Mouse (Mus musculus) ES-Bruce4 (cell line): ENCODE measurements at regions not wholly inside any gene's neighbourhood (a gene's known extent, or its start where the extent isn't known, plus 50 kb on each side); places are given as distances from the start of the nearest gene placed in this dataset.

ENCODE experiments used
- H3K27ac ChIP-seq: 2 replicates; pipeline ENCODE4 v1.5.1; 2012; ENCODE audit warnings: low read length, inconsistent platforms; ENCODE audit not compliant: insufficient read depth
- H3K27me3 ChIP-seq: 2 replicates; pipeline ENCODE4 v1.6.1; 2012; ENCODE audit warnings: mild to moderate bottlenecking, low read length, inconsistent platforms; ENCODE audit not compliant: control insufficient read depth, poor library complexity, insufficient read depth, severe bottlenecking
- H3K36me3 ChIP-seq: 2 replicates; pipeline ENCODE4 v1.6.1; 2012; ENCODE audit warnings: inconsistent platforms, mild to moderate bottlenecking, low read length, moderate library complexity; ENCODE audit not compliant: control insufficient read depth, poor library complexity, insufficient read depth, severe bottlenecking
- H3K4me1 ChIP-seq: one replicate; pipeline ENCODE4 v1.8.1; 2011; ENCODE audit warnings: low read length; ENCODE audit not compliant: control insufficient read depth, insufficient read depth
- H3K4me3 ChIP-seq: 2 replicates; pipeline ENCODE4 v1.5.1; 2011; ENCODE audit warnings: low read depth, mild to moderate bottlenecking, low read length
- H3K9ac ChIP-seq: 2 replicates; pipeline ENCODE4 v1.6.1; 2012; ENCODE audit warnings: low read depth, mild to moderate bottlenecking, inconsistent platforms; ENCODE audit not compliant: poor library complexity, severe bottlenecking
- H3K9me3 ChIP-seq: replicated peaks from 2 replicates; pipeline ENCODE4 v1.6.1; 2012; ENCODE audit warnings: mild to moderate bottlenecking, low read length, inconsistent platforms; ENCODE audit not compliant: control insufficient read depth, poor library complexity, insufficient read depth, severe bottlenecking
- CTCF ChIP-seq: IDR thresholded peaks from one replicate; pipeline ENCODE4 v1.8.1; 2011; ENCODE audit warnings: low read depth, low read length
- EP300 ChIP-seq: IDR thresholded peaks from 2 replicates; pipeline ENCODE4 v1.6.1; 2011; ENCODE audit warnings: low read depth, low read length; ENCODE audit not compliant: insufficient read depth
- POLR2A ChIP-seq: IDR thresholded peaks from one replicate; pipeline ENCODE4 v1.8.1; 2011; ENCODE audit warnings: low read length; ENCODE audit not compliant: insufficient read depth

DNA sequence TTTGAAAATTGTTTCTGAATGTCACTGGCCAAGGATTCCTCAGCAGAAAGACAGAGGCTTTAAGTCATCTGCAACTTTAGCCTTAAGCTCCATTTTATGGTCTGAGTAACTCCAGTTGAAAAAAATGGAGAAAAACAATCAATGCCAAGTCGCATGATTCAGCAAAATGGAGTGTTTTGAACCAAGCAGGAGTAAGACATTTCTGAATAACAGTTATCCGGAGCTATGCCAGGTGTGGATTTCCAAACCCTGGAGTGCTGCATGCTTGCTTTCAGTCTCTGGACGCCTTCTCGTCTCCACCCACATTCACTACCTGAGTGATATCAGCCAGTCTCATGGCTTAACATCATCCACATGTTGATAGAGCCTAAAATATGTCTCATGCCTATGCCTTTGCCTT is 93.7 kb downstream of the Gm10260 start:
- H3K27ac ChIP-seq: no peak overlapping the region
- H3K36me3 ChIP-seq: no peaks in the 10 kb centered on the region
- H3K27me3 ChIP-seq: no peaks in the 10 kb centered on the region
- no peak overlapping the region for H3K4me3 ChIP-seq
- TF ChIP-seq EP300 (no peak), POLR2A (no peak), CTCF (no peak)
- H3K4me1 ChIP-seq: no peaks in the 10 kb centered on the region
- no peaks in the 10 kb centered on the region; the same call in 1 of the 2 replicates for H3K9me3 ChIP-seq
- no peak overlapping the region for H3K9ac ChIP-seq

DNA sequence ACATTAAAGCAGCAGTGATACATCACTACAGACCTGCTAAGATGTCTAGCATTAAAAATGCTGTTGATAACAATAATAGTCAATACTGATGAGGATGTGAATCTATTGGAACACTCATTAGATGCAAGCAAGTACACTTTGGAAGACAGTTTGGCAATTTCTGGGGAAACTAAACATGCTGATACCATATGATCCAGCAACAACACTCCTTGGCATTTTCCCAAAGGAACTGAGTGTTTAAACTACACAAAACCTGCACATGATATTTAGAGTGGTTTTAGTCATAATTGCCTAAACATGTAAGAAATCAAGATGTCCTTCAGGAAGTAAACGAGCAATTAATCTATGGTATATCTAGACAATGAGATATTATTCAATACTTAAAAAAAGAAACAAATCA is 95.2 kb downstream of the Gm10260 start:
- H3K27me3 ChIP-seq: no peaks in the 10 kb centered on the region
- H3K9me3 ChIP-seq: no peaks in the 10 kb centered on the region; the same call in none of the 2 replicates
- no peak overlapping the region for H3K4me3 ChIP-seq
- H3K9ac ChIP-seq: no peak overlapping the region
- no peak for TF ChIP-seq POLR2A
- no peak for TF ChIP-seq CTCF
- TF ChIP-seq EP300: no peak
- H3K4me1 ChIP-seq: no peaks in the 10 kb centered on the region
- H3K36me3 ChIP-seq: no peaks in the 10 kb centered on the region
- no peak overlapping the region for H3K27ac ChIP-seq

DNA sequence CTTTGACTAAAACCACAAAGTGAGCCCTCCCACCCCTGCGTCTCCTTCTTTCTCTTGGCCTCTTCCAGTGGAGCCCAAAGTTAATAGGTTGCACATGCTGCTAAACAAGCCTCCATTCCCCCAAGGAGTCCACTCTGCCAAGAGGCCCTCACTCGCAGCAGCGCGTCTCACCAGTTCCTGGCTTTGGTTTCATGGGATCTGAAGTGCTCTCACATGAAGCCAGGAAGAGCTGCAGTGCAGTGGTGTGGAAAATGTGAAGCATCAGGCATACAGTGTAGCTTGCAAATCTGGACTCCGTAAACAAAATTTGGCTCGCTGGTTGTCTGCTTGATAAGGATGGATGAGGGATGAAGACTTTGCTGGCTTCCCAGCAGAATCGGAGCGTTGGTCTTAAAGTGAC is 97.7 kb downstream of the Gm10260 start:
- no peaks in the 10 kb centered on the region for H3K4me1 ChIP-seq
- no peaks in the 10 kb centered on the region; the same call in none of the 2 replicates for H3K9me3 ChIP-seq
- H3K27ac ChIP-seq: no peak overlapping the region
- TF ChIP-seq POLR2A (no peak), EP300 (no peak), CTCF (no peak)
- no peak overlapping the region for H3K9ac ChIP-seq
- no peaks in the 10 kb centered on the region for H3K36me3 ChIP-seq
- no peak overlapping the region for H3K4me3 ChIP-seq
- H3K27me3 ChIP-seq: no peaks in the 10 kb centered on the region

DNA sequence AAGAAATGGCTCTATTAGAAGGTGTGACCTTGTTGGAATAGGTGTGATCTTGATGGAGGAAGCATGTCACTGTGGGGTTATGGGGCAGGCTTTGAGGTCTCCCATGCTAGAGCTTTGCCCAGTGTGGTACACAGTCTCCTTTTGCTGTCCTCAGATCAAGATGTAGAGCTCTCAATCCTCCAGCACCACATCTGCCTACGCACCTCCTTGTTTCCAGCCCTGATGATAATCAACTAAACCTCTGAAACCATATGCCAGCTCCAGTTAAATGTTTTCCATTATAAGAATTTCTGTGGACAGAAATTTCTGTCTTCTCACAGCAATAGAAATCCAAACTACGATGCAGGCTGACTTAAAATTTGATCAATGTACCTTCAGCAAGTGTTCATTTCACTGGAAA is 103.8 kb downstream of the Gm10260 start:
- Histone ChIP-seq H3K9ac (no peak overlapping the region), H3K4me1 (no peaks in the 10 kb centered on the region), H3K9me3 (no peaks in the 10 kb centered on the region; the same call in 1 of the 2 replicates), H3K36me3 (no peaks in the 10 kb centered on the region), H3K4me3 (no peak overlapping the region), H3K27ac (no peak overlapping the region), H3K27me3 (no peaks in the 10 kb centered on the region)
- TF ChIP-seq POLR2A (no peak), EP300 (no peak), CTCF (no peak)

DNA sequence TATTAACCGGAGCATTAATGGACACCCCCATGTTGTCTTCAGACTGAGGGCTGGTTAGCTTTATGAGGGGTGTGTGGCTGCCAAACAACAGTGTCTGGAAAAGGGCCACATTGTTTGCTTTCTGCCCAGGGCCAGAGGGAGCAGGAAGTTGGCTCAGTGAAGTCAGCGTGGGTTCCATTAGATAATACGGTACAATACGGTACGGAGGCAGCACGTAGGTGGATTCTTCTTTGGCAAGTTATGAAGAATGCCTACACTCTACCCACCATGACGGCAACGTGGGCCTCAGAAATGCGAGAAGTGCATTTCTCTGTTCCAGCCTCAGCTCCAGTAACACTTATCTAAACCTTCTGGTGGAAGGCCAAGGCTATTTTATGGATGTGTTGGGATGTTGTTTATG is 108.2 kb downstream of the Gm10260 start:
- Histone ChIP-seq H3K9me3 (no peaks in the 10 kb centered on the region), H3K27ac (no peak overlapping the region), H3K4me1 (no peaks in the 10 kb centered on the region), H3K9ac (no peak overlapping the region), H3K27me3 (no peaks in the 10 kb centered on the region), H3K4me3 (no peak overlapping the region), H3K36me3 (no peaks in the 10 kb centered on the region)
- TF ChIP-seq CTCF: no peak
- no peak for TF ChIP-seq EP300
- no peak for TF ChIP-seq POLR2A

DNA sequence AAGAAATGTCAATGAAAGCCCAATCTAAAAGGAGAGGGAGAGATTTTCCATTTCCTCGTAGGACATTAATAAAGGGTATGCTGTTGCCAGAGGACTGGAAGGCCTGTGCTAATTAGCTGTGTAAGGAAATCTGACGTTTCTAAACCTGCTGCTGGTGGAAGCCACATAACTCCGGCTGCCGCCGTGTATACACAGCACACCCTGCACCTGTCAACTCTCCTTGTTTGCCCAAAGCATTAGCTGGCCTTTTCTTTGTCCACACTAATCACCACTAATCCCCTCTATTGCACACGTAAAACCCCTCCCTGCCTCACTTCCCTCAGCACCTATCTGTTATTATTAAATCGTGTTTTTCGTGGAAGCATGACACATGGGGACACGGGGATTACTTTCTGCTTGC is 108.7 kb downstream of the Gm10260 start:
- no peaks in the 10 kb centered on the region for H3K9me3 ChIP-seq
- no peak overlapping the region for H3K9ac ChIP-seq
- no peaks in the 10 kb centered on the region for H3K36me3 ChIP-seq
- no peaks in the 10 kb centered on the region for H3K4me1 ChIP-seq
- no peak overlapping the region for H3K4me3 ChIP-seq
- no peaks in the 10 kb centered on the region for H3K27me3 ChIP-seq
- TF ChIP-seq POLR2A: no peak
- TF ChIP-seq EP300: no peak
- no peak for TF ChIP-seq CTCF
- no peak overlapping the region for H3K27ac ChIP-seq
